24 mouse cellular contexts compared by ENCODE assay signal in the genomic region with DNA sequence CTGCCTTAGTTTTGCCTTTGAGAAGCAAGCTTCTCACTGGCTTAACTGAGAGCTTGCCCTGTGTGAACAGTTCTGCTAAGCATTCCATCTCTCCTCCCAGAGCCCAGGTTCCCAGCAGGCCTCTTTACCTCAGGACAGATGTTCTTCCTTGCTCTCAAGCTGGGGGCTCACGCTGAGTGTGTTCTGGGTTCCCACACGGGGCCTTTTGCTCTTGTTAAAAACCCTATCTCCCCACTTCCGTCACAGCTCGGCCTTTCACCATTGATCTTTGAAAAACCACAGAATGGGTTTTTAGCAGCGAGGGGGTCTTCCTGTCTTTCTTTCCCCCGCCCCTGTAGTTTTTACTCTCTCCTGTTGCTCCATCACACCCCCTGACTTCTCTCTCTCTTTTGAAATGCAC. TPM values are rescaled to one million over a fixed set of nuclear protein-coding genes. Genes with fewer than 3 reads are reported as not detected.
DNase-seq lines count a peak whose midpoint lies in the region; ATAC-seq and TF ChIP-seq lines count a peak whose summit lies in the region.
"Had no signal": no experiment of that assay in that cellular context is flagged by ENCODE, and none has a peak within 500 bp of the region (broad histone marks: within the 10 kb centered on the region; RNA-seq: fewer than 3 reads in every experiment).

No protein-coding gene starts in this region.

- no peaks in the 10 kb centered on the region for H3K36me3 ChIP-seq in midbrain, embryonic 16.5 days (ENCODE audit: control insufficient read depth, insufficient read depth, low read length)
- no peaks in the 10 kb centered on the region for H3K36me3 ChIP-seq in intestine, postnatal 0 days (ENCODE audit: control insufficient read depth, insufficient read depth)
- no peaks in the 10 kb centered on the region for H3K36me3 ChIP-seq in forebrain, embryonic 15.5 days
- H3K36me3 ChIP-seq: heart, embryonic 13.5 days; hindbrain, embryonic 15.5 days; liver, embryonic 12.5 days; midbrain, embryonic 15.5 days; stomach, embryonic 15.5 days had no signal

- no peak overlapping the region for H3K4me3 ChIP-seq in midbrain, embryonic 16.5 days (ENCODE audit: low read depth, low read length)
- H3K4me3 ChIP-seq in intestine, postnatal 0 days (ENCODE audit: low read depth, low read length): no peak overlapping the region
- H3K4me3 ChIP-seq in forebrain, embryonic 15.5 days: no peak overlapping the region
- H3K4me3 ChIP-seq: gastrocnemius, adult 2 months; heart, embryonic 13.5 days; hindbrain, embryonic 15.5 days; left cerebral cortex, adult 2 months; liver, embryonic 12.5 days; midbrain, embryonic 15.5 days; stomach, embryonic 15.5 days had no signal

- H3K4me2 ChIP-seq in midbrain, embryonic 16.5 days (ENCODE audit: low read length): no peak overlapping the region
- H3K4me2 ChIP-seq in intestine, postnatal 0 days (replicated peaks; ENCODE audit: low read depth): no peak overlapping the region
- H3K4me2 ChIP-seq in forebrain, embryonic 15.5 days (replicated peaks): no peak overlapping the region
- H3K4me2 ChIP-seq: hindbrain, embryonic 15.5 days; liver, embryonic 12.5 days; midbrain, embryonic 15.5 days; stomach, embryonic 15.5 days had no signal

- no peak overlapping the region for H3K27ac ChIP-seq in midbrain, embryonic 16.5 days (ENCODE audit: low read length)
- no peak overlapping the region for H3K27ac ChIP-seq in intestine, postnatal 0 days (ENCODE audit: low read depth, low read length)
- H3K27ac ChIP-seq in forebrain, embryonic 15.5 days (replicated peaks): no peak overlapping the region
- H3K27ac ChIP-seq: gastrocnemius, adult 2 months; heart, embryonic 13.5 days; hindbrain, embryonic 15.5 days; left cerebral cortex, adult 2 months; liver, embryonic 12.5 days; midbrain, embryonic 15.5 days; stomach, embryonic 15.5 days had no signal

- no peaks in the 10 kb centered on the region for H3K4me1 ChIP-seq in midbrain, embryonic 16.5 days (ENCODE audit: control insufficient read depth, insufficient read depth, low read length)
- 0 out of 2 replicates have a peak, but pooled peaks cover 3% of the 10 kb centered on the region for H3K4me1 ChIP-seq in intestine, postnatal 0 days (replicated peaks; ENCODE audit: control insufficient read depth, insufficient read depth, low read length)
- H3K4me1 ChIP-seq in forebrain, embryonic 15.5 days: peaks cover 4% of the 10 kb centered on the region; the same call in 1 of the 2 replicates
- H3K4me1 ChIP-seq: hindbrain, embryonic 15.5 days had no signal

- no peak for TF ChIP-seq CTCF in intestine, postnatal 0 days (IDR thresholded peaks at IDR 0.05; ENCODE audit: low read depth)

- DNase-seq in CD4-positive, CD25-positive, alpha-beta regulatory T cell, adult 2 months (ENCODE audit: low read depth, low spot score): peak; percentile 51
- DNase-seq in CD8-positive naive resting alpha-beta T cell, adult 2 months (ENCODE audit: low read depth in 2 of 2, low spot score in 2 of 2): peak; percentile 41 to 56
- peak; percentile 90 for DNase-seq in thymus, postnatal 0 days (ENCODE audit: low spot score)
- DNase-seq in left cerebral cortex, adult 8-10 months (ENCODE audit: low spot score in 2 of 2): no peak
- DNase-seq: adrenal gland, adult 8-10 months; cerebellum, postnatal 10 days; gastrocnemius, adult 2 months; heart, postnatal 4 days; retina, postnatal 1 day had no signal

- WGBS in midbrain, embryonic 16.5 days: 53% methylated on average over 6 of the region's 6 CpGs
- WGBS in intestine, postnatal 0 days: 72% methylated on average over 6 of the region's 6 CpGs
- WGBS in forebrain, embryonic 15.5 days: 54% methylated on average over 6 of the region's 6 CpGs

- ATAC-seq in inflammation-experienced regulatory T-cells, adult 6 months: peak; percentile 61
- no peak for ATAC-seq in midbrain, embryonic 16.5 days
- no peak for ATAC-seq in intestine, postnatal 0 days
- no peak for ATAC-seq in forebrain, embryonic 15.5 days (replicated peaks)
- ATAC-seq: liver, embryonic 12.5 days had no signal

- no peak overlapping the region for H3K9ac ChIP-seq in midbrain, embryonic 16.5 days (ENCODE audit: low read depth, low read length)
- H3K9ac ChIP-seq in intestine, postnatal 0 days (ENCODE audit: low read depth, low read length): no peak overlapping the region
- H3K9ac ChIP-seq in forebrain, embryonic 15.5 days (replicated peaks): no peak overlapping the region
- H3K9ac ChIP-seq: hindbrain, embryonic 15.5 days; liver, embryonic 12.5 days; midbrain, embryonic 15.5 days; stomach, embryonic 15.5 days had no signal

- H3K9me3 ChIP-seq in midbrain, embryonic 16.5 days (replicated peaks; ENCODE audit: control insufficient read depth, low read length, poor library complexity, severe bottlenecking): no peaks in the 10 kb centered on the region; the same call in 1 of the 2 replicates
- H3K9me3 ChIP-seq in intestine, postnatal 0 days (ENCODE audit: control insufficient read depth): no peaks in the 10 kb centered on the region
- H3K9me3 ChIP-seq in forebrain, embryonic 15.5 days: no peaks in the 10 kb centered on the region
- H3K9me3 ChIP-seq: hindbrain, embryonic 15.5 days; liver, embryonic 12.5 days; midbrain, embryonic 15.5 days; stomach, embryonic 15.5 days had no signal

- H3K27me3 ChIP-seq in midbrain, embryonic 16.5 days (ENCODE audit: control insufficient read depth, insufficient read depth, low read depth, low read length): no peaks in the 10 kb centered on the region
- no peaks in the 10 kb centered on the region for H3K27me3 ChIP-seq in intestine, postnatal 0 days (replicated peaks; ENCODE audit: control insufficient read depth, insufficient read depth, low read length)
- no peaks in the 10 kb centered on the region for H3K27me3 ChIP-seq in forebrain, embryonic 15.5 days
- H3K27me3 ChIP-seq: CH12.LX; hindbrain, embryonic 15.5 days; midbrain, embryonic 15.5 days; stomach, embryonic 15.5 days had no signal

RNA-seq across cellular contexts. Expression of a gene that starts 14.7 kb away (rescaled TPM):
- polyA plus RNA-seq in inflammation-experienced regulatory T-cells, adult 6 months (2017; shearing (Covaris generic)): under 1 TPM in 1 of 3 experiments, not detected in 2; 0.94 TPM
- 1.2 and 1.4 TPM in 2 replicates for polyA plus RNA-seq in thymus, postnatal 0 days (2015; fragmentation: Nextera tagmentation; extraction: Ambion mirVana)
- total RNA-seq in left cerebral cortex, adult 8-10 months (2022): under 1 TPM in 3 of 4 experiments, not detected in 1; 0.33 to 0.46 (median 0.34) TPM
- polyA plus RNA-seq in midbrain, embryonic 16.5 days (2015; fragmentation: Nextera tagmentation; extraction: Ambion mirVana): 0.60 and 0.68 TPM in 2 replicates
- polyA plus RNA-seq in intestine, postnatal 0 days (2015; fragmentation: Nextera tagmentation; extraction: Ambion mirVana): 224 and 258 TPM in 2 replicates
- polyA plus RNA-seq in forebrain, embryonic 15.5 days (2015; fragmentation: Nextera tagmentation; extraction: Ambion mirVana): 0.11 and 0.15 TPM in 2 replicates
- total RNA-seq: gastrocnemius, adult 2 months; megakaryocyte-erythroid progenitor cell, adult 5-6 weeks had no signal
- polyA plus RNA-seq: embryonic facial prominence, embryonic 14.5 days; limb, embryonic 11.5 days had no signal

RNA-seq across cellular contexts. Expression of a gene that starts 14.8 kb away (rescaled TPM):
- 10 to 100 TPM; 50.8 to 77.5 (median 75.0) TPM for polyA plus RNA-seq in inflammation-experienced regulatory T-cells, adult 6 months (2017; shearing (Covaris generic))
- 26.3 and 29.8 TPM in 2 replicates for polyA plus RNA-seq in thymus, postnatal 0 days (2015; fragmentation: Nextera tagmentation; extraction: Ambion mirVana)
- not detected for total RNA-seq in left cerebral cortex, adult 8-10 months (2022)
- polyA plus RNA-seq in midbrain, embryonic 16.5 days (2015; fragmentation: Nextera tagmentation; extraction: Ambion mirVana): 0.27 and 0.48 TPM in 2 replicates
- polyA plus RNA-seq in intestine, postnatal 0 days (2015; fragmentation: Nextera tagmentation; extraction: Ambion mirVana): 0.66 and 0.84 TPM in 2 replicates
- polyA plus RNA-seq in forebrain, embryonic 15.5 days (2015; fragmentation: Nextera tagmentation; extraction: Ambion mirVana): 0.11 and 0.19 TPM in 2 replicates
- total RNA-seq: CH12.LX; gastrocnemius, adult 2 months; heart, postnatal 4 days; layer of hippocampus, adult 8-10 months; left cerebral cortex, adult 2 months had no signal

Comparison
In these comparisons a context has a peak if more than half of its experiments do, and no peak if none do; other contexts are left out.
1. DNase-seq: peak in CD4-positive, CD25-positive, alpha-beta regulatory T cell, adult 2 months (single experiment), CD8-positive naive resting alpha-beta T cell, adult 2 months (2 of 2) and thymus, postnatal 0 days (single experiment); none in left cerebral cortex, adult 8-10 months (0 of 2).
2. RNA of a gene that starts 14.7 kb away (polyA plus RNA-seq): 224 to 258 TPM in intestine, postnatal 0 days; 1.2 to 1.4 TPM in thymus, postnatal 0 days, 0.60 to 0.68 TPM in midbrain, embryonic 16.5 days, 0.94 TPM in inflammation-experienced regulatory T-cells, adult 6 months and 0.11 to 0.15 TPM in forebrain, embryonic 15.5 days; every median in the first group is over 10 times any median in the second.
3. RNA of a gene that starts 14.8 kb away (polyA plus RNA-seq): 50.8 to 77.5 TPM in inflammation-experienced regulatory T-cells, adult 6 months and 26.3 to 29.8 TPM in thymus, postnatal 0 days; 0.66 to 0.84 TPM in intestine, postnatal 0 days, 0.27 to 0.48 TPM in midbrain, embryonic 16.5 days and 0.11 to 0.19 TPM in forebrain, embryonic 15.5 days; every median in the first group is over 10 times any median in the second.